Mouse (Mus musculus) spleen, adult 2 months (tissue): ENCODE data around the gene Cdk18.

Source experiments
- CTCF ChIP-seq: fragments of 200-500 bp; IDR thresholded peaks from 2 replicates; pipeline ENCODE4 v1.5.1; 2011; ENCODE audit warnings: mild to moderate bottlenecking, inconsistent platforms; ENCODE audit not compliant: insufficient read depth, insufficient read length, insufficient replicate concordance; ENCODE audit errors: extremely low read depth
- POLR2A ChIP-seq: fragments of 200-500 bp; IDR thresholded peaks from 2 replicates; pipeline ENCODE4 v1.6.1; 2011; ENCODE audit warnings: low read depth, low read length, inconsistent platforms

DNA sequence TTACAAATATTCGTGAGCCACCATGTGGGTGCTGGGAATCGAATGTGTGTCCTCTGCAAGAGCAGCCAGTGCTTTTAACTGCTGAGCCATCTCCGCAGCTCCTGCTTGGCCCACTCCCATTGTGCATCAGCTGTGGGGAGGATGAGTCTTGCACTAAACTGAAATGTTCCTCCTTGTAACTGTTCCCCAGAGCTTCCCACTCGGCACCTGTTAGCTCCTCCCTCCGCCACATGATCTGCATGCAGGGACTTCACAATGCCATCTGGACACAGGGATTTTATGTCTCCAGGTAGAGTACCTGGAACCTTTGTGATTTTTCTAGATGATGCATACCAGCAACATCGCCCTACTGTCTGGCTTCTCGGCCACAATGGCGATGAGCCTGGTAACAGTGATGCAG, 70.0 kb downstream of the Cdk18 start:
- no peak for TF ChIP-seq POLR2A
- TF ChIP-seq CTCF = no peak
